Mouse (Mus musculus): Measurements from ENCODE around the gene D7Ertd443e. TPM values are rescaled to one million over a fixed set of nuclear protein-coding genes. Genes with fewer than 3 reads are reported as not detected.

The D7Ertd443e gene
- total and polyA plus RNA-seq, 3 experiments, result not detected

GRCm38 (mm10) chr7:134238863-134239262 lies 146.6 kb downstream of the D7Ertd443e start:
- Histone ChIP-seq H3K27me3 (ENCODE audit: control insufficient read depth in 1 of 2, insufficient read depth in 2 of 2, low read length in 2 of 2) (no peaks in the 10 kb centered on the region), H3K4me3 (ENCODE audit: control insufficient read depth in 1 of 2, insufficient read depth in 1 of 2, low read depth in 2 of 2, low read length in 2 of 2) (no peak overlapping the region), H3K4me1 (ENCODE audit: control insufficient read depth in 1 of 2, insufficient read depth in 2 of 2, low read length in 2 of 2) (no peaks in the 10 kb centered on the region), H3K79me2 (ENCODE audit: control insufficient read depth, insufficient read depth, low read length, poor library complexity) (no peaks in the 10 kb centered on the region), H3K27ac (ENCODE audit: control insufficient read depth, low read depth, low read length) (no peak overlapping the region), H3K9ac (ENCODE audit: control insufficient read depth, low read depth, low read length, poor library complexity, severe bottlenecking) (no peak overlapping the region), H3K36me3 (ENCODE audit: control insufficient read depth in 1 of 2, insufficient read depth in 2 of 2, low read length in 2 of 2) (no peaks in the 10 kb centered on the region), H3K9me3 (replicated peaks; ENCODE audit: insufficient read depth, low read length) (no peaks in the 10 kb centered on the region)
- TF ChIP-seq BHLHE40 (IDR thresholded peaks at IDR 0.05; ENCODE audit: borderline replicate concordance, low read depth, low read length) (no peak), MAZ (IDR thresholded peaks at IDR 0.05; ENCODE audit: low read depth, low read length) (no peak), KAT2A (conservative IDR thresholded peaks at IDR 0.05; ENCODE audit: low read depth, low read length) (no peak), GABPA (IDR thresholded peaks at IDR 0.05; ENCODE audit: low read depth, low read length) (no peak)
- no peak for DNase-seq (ENCODE audit: low read depth, low spot score)

- no peaks in the 10 kb centered on the region for H3K4me1 ChIP-seq (ENCODE audit: control insufficient read depth in 1 of 2, insufficient read depth in 2 of 2, low read length in 2 of 2)
- no peak overlapping the region for H3K9ac ChIP-seq (ENCODE audit: control insufficient read depth, low read depth, low read length, poor library complexity, severe bottlenecking)
- TF ChIP-seq UBTF (IDR thresholded peaks at IDR 0.05; ENCODE audit: borderline replicate concordance, insufficient read depth, low read depth, low read length) (no peak), POLR2AphosphoS2 (IDR thresholded peaks at IDR 0.05; ENCODE audit: low read length) (no peak), GABPA (IDR thresholded peaks at IDR 0.05; ENCODE audit: low read depth, low read length) (no peak), RCOR1 (IDR thresholded peaks at IDR 0.05; ENCODE audit: low read depth, low read length) (no peak), ZMIZ1 (IDR thresholded peaks at IDR 0.05; ENCODE audit: low read depth, low read length) (no peak), ZNF384 (IDR thresholded peaks at IDR 0.05; ENCODE audit: low read depth, low read length) (no peak), MYB (IDR thresholded peaks at IDR 0.05; ENCODE audit: low read depth, low read length) (no peak), SIN3A (IDR thresholded peaks at IDR 0.05; ENCODE audit: low read length) (no peak), ZC3H11A (IDR thresholded peaks at IDR 0.05; ENCODE audit: low read depth, low read length) (no peak), JUND (IDR thresholded peaks at IDR 0.05; ENCODE audit: low read depth, low read length) (no peak), TBP (IDR thresholded peaks at IDR 0.05; ENCODE audit: low read depth, low read length) (no peak), RAD21 (IDR thresholded peaks at IDR 0.05; ENCODE audit: low read depth, low read length) (no peak), ZKSCAN1 (IDR thresholded peaks at IDR 0.05; ENCODE audit: low read depth, low read length) (no peak), BHLHE40 (IDR thresholded peaks at IDR 0.05; ENCODE audit: borderline replicate concordance, low read depth, low read length) (no peak), E2F4 (IDR thresholded peaks at IDR 0.05; ENCODE audit: borderline replicate concordance, low read depth, low read length) (no peak), ETS1 (IDR thresholded peaks at IDR 0.05; ENCODE audit: low read depth, low read length) (no peak)
- no peaks in the 10 kb centered on the region for H3K79me2 ChIP-seq (ENCODE audit: control insufficient read depth, insufficient read depth, low read length, poor library complexity)
- no peaks in the 10 kb centered on the region for H3K36me3 ChIP-seq (ENCODE audit: control insufficient read depth in 1 of 2, insufficient read depth in 2 of 2, low read length in 2 of 2)
- no peak overlapping the region for H3K27ac ChIP-seq (ENCODE audit: control insufficient read depth, low read depth, low read length)
- no peaks in the 10 kb centered on the region for H3K9me3 ChIP-seq (replicated peaks; ENCODE audit: insufficient read depth, low read length)
- DNase-seq (ENCODE audit: low read depth, low spot score), result no peak
- no peaks in the 10 kb centered on the region for H3K27me3 ChIP-seq (ENCODE audit: control insufficient read depth in 1 of 2, insufficient read depth in 2 of 2, low read length in 2 of 2)
- no peak overlapping the region for H3K4me3 ChIP-seq (ENCODE audit: control insufficient read depth in 1 of 2, insufficient read depth in 1 of 2, low read depth in 2 of 2, low read length in 2 of 2)
Measured at GRCm38 (mm10) chr7:134237356-134237755, 148.1 kb downstream of the D7Ertd443e start.

All from MEL (cell line).